Mouse (Mus musculus): ENCODE measurements around the gene C2cd3. TPM values are rescaled to one million over a fixed set of nuclear protein-coding genes. Genes with fewer than 3 reads are reported as not detected.
A peak's percentile ranks its signal among the peaks of the same experiment; 100 is the strongest.

C2cd3 gene
- total RNA-seq, 2 experiments from 2014 or later = 8.0 to 9.9 TPM

DNA sequence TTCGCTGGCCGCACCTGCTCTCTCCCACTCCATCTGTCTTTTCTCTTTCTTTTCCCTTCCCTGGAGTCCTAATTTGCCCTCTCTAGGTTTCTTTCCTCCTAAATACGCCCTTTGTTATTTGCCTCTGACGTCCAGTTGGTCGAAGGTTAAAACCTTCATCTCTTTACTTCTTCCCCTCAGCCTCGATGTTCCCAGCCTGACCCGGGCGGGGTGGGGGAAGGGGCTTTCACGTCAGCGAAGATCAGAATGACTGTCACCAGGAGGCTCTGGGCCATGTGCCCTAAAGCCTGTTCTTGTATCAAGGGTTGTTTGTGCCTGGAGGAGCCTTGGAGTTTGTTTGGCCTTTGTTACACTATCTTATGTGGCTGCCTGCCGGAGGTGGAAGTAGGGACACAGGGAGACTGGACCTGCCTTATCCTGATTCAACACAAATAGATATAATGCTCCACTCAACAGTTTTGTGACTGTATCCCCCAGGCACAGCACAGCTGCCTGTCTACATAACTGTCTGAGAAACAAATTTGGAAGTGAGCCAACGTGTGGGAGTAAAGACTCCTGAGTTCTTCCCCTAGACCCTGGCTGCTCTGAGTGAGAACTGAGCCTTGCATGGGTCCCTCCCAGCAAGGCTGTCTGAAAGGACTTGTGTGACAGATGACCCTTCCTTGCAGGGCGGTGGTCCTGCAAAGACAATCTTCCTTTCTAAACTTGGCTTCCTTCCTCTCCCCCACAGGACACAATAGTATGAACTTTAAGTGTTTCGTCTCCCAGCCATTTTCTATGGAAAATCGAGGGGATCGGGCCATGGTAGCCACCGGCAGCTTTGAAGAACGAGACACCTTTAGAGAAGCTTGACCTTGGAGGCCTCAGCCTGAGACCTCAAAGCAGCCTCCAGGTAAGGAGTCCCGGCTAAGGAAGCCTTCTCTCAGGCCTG, 121.7 kb downstream of the C2cd3 start:
- intact Hi-C loops (cut with DNase I) = loop anchor here (2.0 kb wide), 1 partner anchor 63 kb away; no protein-coding TSS in a partner anchor

DNA sequence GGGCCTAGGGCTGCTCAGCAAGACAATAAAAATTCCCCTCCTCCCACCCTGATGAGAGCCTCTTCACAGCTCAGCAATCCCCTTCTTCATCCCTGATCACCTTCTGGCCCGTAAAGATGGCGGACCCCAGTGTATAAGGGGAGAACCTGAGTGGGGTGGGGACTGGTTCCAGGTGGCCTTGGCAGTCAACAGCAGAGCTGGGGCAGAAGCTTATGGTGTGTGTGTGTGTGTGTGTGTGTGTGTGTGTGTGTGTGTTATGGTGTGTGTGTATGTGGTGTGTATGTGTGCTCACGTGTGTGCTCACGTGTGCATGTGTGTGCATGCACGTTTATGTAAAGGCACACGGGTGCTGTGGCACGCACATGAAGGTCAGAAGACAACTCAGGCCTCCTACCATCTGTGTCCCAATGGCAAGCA, 122.4 kb downstream of the C2cd3 start:
- intact Hi-C loops (cut with DNase I) = no loop called here
- no peak for DNase-seq (ENCODE audit: low spot score)

More for the DNA sequence above, 121.7 kb downstream of the C2cd3 start:
- DNase-seq (ENCODE audit: low spot score) = no peak

DNA sequence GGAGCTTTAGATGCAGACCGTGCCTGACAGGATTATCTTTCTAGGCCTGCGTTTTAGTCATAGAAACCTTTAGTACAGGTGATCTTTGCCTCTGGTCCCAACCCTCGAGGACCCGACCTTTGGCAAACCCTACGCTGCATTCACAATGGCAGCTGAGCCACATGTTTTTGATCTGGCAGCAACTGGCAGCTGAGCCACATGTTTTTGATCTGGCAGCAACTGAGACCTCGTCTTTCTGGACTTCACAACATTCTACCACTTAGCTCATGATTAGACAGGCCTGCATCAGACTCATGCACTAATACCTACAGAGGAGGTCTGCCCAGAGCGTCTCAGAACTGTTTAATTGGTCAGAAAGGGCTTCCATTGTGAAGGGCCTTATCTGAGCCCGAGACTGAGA, 123.0 kb downstream of the C2cd3 start:
- DNase-seq (ENCODE audit: low spot score) = no peak
- intact Hi-C loops (cut with DNase I) = no loop called here

DNA sequence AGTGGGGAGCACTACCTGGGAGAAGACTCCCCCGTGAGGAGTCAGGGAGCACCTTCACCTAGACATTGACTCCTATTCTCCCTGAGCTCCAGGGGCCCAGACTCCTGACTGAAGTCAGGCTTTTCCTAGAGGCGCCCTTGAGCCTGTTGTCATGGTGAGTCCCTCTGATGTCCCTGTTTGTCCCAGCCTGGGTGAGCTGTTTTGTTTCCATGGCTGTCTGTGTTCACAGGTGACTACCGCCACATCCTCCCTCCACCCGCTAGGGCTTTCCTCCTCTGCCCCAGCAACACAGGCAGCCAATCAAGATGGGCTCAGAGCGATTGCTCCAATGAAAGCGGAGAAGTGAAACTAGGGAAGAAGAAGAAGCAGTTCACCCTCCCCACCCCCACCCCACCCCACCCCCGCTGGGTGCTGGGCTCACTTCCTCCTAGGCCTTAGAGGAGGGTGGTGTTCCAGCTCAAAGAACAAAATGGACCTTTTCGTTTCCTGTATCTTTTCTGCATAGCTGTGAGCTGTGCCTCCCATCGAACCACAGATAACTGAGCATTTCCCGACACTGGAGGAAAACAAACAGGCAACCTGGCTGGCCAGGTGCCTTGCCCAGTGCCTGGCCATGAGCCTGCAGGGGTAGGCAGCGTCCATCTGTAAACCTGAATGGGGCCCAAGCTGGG, 123.7 kb downstream of the C2cd3 start:
- intact Hi-C loops (cut with DNase I) = no loop called here
- peak; percentile 77 for DNase-seq (ENCODE audit: low spot score)

DNA sequence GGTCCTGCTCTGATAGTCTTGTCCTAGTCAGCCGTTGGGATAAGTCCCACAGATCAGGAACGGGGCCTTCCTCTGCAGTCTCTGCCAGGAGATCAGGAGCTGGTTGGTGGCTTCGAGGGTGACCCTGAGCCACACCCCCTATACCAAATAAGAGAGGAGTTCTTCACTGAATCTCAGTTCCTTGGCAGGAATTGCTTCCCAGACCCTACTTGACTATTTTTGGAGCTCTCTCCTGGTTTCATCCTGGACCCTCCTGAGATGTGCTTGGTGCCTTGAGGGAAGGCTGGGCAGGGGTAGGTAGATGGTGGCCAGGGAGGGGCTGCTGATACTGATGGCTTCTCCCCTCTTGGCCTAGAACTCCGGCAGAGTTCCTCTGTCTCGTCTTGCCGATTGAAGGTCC, 124.3 kb downstream of the C2cd3 start:
- no peak for DNase-seq (ENCODE audit: low spot score)
- intact Hi-C loops (cut with DNase I) = no loop called here

DNA sequence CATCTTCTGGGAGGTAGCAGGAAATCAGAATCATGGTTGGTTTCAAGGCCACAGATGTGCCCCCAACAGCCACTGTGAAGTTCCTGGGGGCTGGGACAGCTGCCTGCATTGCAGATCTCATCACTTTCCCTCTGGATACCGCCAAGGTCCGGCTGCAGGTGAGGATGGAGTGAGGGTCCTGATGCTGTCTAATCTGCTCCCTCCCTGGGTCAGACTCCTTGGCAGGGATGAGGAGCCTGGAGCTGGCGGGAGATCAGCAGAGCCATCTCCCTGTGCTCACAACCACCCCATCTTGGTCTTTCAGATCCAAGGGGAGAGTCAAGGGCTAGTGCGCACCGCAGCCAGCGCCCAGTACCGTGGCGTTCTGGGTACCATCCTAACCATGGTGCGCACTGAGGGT, 124.8 kb downstream of the C2cd3 start:
- no peak for DNase-seq (ENCODE audit: low spot score)
- intact Hi-C loops (cut with DNase I) = no loop called here

DNA sequence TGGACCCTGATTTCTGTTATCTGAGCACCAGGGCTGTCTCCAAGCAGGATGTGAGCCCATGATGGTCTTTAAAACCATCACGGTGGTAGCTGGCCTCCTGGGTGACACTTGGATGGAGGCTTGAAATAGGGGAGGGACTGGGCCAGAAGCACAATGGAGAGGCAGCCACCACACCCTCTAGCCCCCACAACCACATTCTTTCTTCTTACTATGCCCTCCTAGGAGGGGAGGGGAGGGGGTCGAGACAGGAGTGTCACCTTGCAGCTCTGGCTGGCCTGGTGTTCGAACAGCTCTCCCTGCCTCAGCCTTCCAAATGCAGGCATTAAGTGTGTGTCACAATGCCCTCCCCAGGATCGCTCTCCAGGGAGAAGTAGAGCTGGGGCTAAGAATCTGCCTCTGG, 125.4 kb downstream of the C2cd3 start:
- intact Hi-C loops (cut with DNase I) = no loop called here
- DNase-seq (ENCODE audit: low spot score) = no peak

DNA sequence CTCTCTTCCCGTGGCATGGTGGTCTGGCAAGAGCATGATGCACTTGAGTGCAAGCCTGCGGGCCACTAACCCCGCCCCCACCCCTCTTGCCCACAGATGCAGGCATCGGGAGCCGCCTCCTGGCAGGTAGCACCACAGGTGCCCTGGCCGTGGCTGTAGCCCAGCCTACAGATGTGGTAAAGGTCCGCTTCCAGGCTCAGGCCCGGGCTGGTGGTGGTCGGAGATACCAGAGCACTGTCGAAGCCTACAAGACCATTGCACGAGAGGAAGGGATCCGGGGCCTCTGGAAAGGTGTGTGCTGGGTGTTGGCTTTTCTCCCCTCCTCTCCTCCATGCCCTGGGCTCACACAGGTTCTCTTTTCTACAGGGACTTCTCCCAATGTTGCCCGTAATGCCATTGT, 125.9 kb downstream of the C2cd3 start:
- intact Hi-C loops (cut with DNase I) = no loop called here
- DNase-seq (ENCODE audit: low spot score) = no peak

DNA sequence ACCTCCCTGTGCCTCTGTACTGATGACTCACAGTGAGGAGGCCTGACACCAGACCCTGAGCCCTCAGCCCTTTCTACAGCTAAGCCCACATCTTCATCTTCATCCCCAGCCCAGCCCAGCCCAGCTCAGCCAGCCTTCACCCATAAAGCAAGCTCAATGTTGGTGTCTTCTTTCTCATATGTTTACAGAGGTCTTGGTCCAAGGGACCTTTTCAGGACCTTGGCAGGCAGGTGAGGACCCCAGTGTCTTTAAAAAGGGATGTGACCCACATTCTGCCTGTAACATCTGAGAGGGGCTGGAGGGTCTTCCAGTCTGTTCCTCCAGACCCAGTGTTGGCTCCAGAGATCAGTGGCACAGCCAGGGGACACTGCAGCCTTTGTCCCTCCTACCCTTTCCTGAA, 127.4 kb downstream of the C2cd3 start:
- intact Hi-C loops (cut with DNase I) = no loop called here
- no peak for DNase-seq (ENCODE audit: low spot score)

DNA sequence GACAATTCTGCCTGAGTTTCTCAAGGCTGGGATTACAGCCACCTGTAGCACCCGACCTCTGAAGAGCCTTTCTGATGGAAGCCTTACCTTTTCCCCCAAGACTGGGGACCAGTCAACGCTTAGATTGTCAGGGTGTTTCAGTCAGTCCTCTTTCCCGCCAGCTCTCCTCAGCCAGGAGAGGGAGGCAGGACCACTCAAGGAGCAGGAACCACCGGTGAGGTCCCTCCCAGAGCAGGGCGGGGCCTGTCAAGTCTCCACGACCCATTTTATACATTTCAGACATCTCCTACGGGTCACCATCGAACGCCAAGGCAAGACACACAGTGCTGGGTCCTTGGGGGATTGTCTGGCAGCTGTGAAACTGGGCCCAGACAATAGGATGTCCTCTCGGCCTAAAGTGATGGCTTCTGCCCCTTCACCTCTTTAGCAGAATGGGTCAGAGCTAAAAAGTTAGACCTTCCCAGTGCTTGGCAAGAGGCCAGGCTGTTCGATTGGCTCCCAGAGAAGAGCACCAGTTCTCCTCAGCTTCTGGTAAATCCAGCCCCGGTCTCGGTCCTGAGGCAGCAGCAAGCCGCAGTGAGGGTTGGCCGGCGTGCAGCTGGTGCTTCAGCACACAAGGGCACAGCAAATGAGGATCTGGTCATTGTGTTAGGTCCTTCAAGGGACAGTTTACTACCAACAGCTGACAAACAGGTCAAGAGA, 128.4 kb downstream of the C2cd3 start:
- intact Hi-C loops (cut with DNase I) = no loop called here
- DNase-seq (ENCODE audit: low spot score) = no peak

DNA sequence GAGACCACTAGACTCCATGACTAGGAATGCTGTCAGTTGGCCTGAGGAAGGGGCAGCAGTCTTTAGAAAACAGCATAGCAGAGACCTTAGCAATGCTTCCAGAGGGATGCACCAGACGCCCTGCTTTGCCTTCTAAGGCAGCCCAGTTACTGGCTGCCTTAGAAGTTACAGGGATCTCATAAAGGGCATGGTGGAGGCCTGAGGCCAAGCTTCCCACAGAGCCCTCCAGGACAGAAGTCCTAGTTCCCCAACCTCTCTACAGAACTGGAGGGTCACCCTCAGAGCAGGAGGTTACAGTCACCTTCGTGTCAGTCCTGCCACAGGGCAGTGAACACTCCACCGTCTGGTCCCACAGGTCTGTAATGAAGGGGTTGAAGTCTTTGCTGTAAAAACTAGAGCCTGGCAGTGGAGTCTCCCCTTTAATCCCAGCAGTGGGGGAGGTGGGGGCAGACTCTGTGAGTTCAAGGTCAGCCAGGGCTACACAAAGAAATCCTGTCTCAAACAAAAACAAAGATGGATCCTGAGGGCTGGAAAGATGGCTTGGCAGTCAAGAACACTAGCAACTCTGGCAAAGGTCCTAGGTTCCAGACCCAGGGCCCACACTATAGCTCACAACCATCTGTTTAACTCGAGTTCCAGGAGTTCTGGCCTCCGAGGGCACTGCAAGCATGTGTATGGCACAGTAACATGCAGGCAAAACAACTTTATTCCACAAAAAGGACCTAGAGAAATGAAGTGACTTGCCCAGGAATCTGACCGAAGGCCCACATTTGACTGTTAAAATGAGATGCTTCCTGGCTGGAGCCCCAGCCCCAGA, 129.2 kb downstream of the C2cd3 start:
- no peak for DNase-seq (ENCODE audit: low spot score)
- intact Hi-C loops (cut with DNase I) = no loop called here

DNA sequence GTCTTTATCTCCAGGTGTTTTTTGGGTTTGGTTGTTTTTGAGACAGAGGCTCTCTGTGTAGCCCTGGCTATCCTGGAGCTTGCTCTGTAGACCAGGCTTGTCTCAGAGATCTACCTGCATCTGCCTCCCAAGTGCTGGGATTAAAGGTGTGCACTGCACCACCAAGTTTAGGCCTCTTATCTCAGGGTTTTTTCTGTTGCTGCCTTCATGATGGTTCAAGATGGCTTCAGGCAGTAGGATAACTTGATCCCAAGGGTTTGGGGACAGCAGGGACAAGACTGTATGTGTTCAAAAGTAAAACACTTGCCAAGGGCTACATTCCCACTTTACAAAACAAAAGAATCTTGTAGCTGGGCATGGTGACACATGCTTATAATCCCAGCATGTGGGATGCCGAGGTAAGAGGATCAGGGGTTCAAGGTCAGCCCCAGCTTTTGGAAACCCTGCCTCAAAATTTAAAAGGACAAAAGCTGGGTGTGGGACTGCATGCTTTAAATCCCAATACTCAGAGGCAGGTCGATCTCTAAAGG, 129.9 kb downstream of the C2cd3 start:
- intact Hi-C loops (cut with DNase I) = no loop called here
- DNase-seq (ENCODE audit: low spot score) = no peak

DNA sequence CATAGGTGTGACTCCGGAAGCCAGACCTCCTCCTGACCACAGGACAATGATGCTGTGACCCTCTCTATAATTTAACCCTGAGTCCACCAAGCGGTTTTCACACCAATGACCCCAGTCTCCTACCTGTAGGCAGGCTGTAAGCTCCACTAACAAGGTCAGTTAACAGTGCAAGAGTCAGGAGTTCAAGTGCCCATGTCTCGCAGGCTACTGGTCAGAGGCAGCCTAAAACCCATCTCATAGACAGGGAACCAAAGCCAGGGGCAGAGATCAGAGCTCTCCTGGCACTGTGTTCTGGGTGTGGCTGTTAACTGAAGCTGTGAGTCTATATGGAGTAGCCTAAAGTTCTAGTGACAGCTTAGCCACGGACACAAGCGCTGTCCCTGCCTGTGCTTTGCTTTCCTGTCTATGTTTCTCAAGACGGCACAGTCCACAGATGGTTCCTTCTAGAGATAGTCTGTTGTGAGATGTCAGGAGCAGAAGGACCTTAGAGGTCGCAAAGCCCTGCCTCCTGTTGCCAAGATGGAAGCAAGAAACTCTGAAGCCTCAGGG, 130.4 kb downstream of the C2cd3 start:
- intact Hi-C loops (cut with DNase I) = no loop called here
- no peak for DNase-seq (ENCODE audit: low spot score)

DNA sequence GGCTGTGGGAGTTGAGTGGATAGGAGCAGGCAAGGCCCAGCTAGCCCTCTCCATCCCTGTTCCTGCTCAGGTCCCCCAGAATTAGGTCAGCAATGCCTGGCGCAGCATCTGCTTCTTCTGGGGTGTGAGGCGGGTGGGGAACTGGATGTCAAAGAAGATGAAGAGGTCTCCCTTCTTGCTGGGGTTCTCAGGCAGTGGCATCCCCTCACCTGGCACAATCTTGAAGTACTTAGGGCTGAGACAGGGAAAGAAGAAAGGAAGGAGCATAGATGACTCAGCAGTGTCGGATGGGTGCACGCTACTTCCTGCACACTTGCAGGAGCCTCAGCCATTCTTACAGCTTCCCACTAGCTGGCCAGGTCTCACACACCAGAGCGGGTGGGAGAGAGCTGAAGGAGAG, 131.0 kb downstream of the C2cd3 start:
- intact Hi-C loops (cut with DNase I) = no loop called here
- DNase-seq (ENCODE audit: low spot score) = no peak

DNA sequence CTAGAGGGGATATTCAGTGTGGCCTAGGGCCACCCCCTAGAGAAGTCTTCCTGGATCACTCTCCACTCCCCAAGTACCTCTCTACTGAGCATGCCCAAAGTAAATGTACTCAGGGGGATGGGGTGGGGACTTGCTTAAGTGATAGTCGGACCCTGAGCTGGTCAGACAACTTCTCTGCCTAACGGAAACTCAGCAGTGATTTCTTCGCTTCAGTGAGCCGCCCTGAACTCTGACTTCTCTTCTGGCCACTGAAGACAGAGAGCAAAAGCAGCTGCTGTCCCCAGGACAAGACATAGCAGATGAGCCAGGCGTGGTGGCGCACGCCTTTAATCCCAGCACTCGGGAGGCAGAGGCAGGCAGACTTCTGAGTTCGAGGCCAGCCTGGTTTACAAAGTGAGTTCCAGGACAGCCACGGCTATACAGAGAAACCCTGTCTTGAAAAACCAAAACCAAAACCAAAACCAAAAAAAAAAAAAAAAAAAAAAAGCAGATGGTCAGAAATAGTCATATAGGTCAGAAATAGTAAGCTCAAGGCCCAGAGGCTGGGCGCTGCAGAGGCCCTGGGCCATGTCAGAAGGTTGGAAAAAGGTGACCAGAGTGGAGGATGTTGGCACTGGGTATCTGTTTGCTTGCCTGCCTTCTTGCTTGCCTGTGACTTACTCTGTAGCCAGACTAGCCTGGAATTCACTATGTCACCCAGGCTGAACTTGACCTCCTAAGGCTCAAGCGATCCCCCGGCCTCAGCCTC, 132.9 kb downstream of the C2cd3 start:
- no peak for DNase-seq (ENCODE audit: low spot score)
- intact Hi-C loops (cut with DNase I) = no loop called here

DNA sequence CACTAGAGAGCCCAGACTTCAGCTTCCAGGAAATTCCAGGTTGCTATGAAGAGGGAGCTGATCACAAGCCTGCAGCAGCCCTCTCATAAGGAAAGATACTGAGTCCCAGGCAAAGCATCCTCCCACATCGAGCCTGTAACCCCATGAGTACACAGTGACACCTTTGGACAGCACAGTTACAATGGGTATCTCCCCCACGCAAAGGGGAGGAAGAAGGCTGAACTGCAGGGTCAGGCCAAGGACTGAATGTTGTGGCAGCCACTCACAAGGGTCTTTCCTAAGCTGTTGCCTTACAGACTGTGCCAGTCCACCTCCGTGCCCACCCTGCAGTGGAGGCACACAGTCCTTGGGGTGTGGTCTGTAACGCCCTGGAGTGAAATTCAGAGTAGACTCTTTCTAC, 134.5 kb downstream of the C2cd3 start:
- intact Hi-C loops (cut with DNase I) = no loop called here
- no peak for DNase-seq (ENCODE audit: low spot score)

DNA sequence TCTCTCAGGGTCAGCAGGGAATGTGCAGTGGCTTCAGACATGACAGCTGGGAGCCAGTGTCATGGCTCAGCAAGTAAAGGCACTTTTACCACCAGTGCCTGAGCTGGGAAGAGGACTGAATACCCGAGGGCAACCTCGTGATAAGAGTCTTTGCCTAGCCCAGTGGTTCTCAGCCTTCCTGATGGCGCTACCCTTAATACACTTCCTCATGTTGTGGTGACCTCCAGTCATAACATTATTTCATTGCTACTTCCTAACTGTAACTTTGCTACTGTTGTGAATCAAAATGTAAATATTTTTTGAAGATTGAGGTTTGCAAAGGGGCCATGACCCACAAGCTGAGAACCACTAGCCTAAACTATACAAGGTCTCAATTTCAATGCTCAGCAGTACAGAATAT, 136.6 kb downstream of the C2cd3 start:
- no peak for DNase-seq (ENCODE audit: low spot score)
- intact Hi-C loops (cut with DNase I) = no loop called here

DNA sequence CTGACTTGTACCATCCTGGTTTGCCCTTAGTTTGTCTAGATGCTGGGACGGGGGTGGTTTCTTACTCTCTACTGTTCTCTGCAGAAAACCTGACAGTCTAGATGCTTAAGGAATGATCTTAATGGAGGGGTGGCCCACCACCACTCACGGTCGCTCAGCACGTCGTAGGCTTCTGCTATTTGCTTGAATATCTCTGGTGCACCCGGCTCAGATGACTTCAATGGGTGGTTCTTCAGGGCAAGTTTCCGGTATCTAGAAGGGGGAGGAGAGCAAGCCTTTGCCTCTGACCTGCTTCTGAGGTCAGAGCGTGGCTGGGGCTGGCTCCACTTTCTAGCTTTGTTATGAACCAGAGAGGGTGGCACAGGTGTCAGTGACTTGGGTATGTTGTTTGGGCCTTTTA, 139.6 kb downstream of the C2cd3 start:
- no peak for DNase-seq (ENCODE audit: low spot score)
- intact Hi-C loops (cut with DNase I) = no loop called here

DNA sequence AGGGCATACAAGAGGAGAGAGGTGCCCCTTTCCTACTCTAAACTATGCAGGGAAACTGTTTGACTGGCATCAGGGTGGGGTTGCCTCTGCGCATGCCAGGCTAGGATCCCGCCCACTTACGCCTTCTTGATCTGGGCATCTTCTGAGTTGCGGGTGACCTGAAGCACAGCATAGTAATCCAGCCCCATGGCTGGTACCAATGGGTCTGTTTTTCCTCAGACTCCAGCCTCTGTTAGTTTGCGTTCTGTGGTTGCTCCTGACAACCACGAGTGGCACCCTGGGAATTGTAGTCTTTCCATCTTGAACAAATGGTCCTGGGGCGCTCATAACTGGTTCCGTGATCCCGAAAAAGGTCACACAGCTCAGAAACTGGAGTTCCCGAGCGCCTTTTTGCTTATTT, 142.5 kb downstream of the C2cd3 start, which contains the start of gene Dnajb13:
Gene Dnajb13 (minus strand): TSS at position 388 of the 400 bp plus-strand sequence.
- DNase-seq (ENCODE audit: low spot score) = no peak
- intact Hi-C loops (cut with DNase I) = no loop called here

Data from heart, postnatal 25 days (tissue).